Mouse (Mus musculus) myocyte (in vitro differentiated cells): ENCODE data around the gene Cnot4.

Experiments
- E2F4 ChIP-seq: IDR thresholded peaks from one replicate; pipeline ENCODE4 v1.6.1; 2011; ENCODE audit warnings: mild to moderate bottlenecking, control low read depth, moderate library complexity; ENCODE audit not compliant: insufficient read depth
- MAX ChIP-seq: IDR thresholded peaks from one replicate; pipeline ENCODE4 v1.6.1; 2011; ENCODE audit warnings: low read depth, mild to moderate bottlenecking, control low read depth
- MYOD1 ChIP-seq, 3 experiments: IDR thresholded peaks; one replicate each; pipeline ENCODE4 v1.6.1; 2011; ENCODE audit warnings: control low read depth in 2 of 3, low read depth in 2 of 3, mild to moderate bottlenecking in 2 of 3, moderate library complexity in 1 of 3; ENCODE audit not compliant: insufficient read length in 2 of 3, control insufficient read depth in 1 of 3
- MYOG ChIP-seq, 3 experiments: IDR thresholded peaks; one replicate each; pipeline ENCODE4 v1.6.1; 2011; ENCODE audit warnings: control low read depth in 2 of 3, low read depth in 2 of 3, mild to moderate bottlenecking in 2 of 3; ENCODE audit not compliant: insufficient read length in 2 of 3, control insufficient read depth in 1 of 3, insufficient read depth in 1 of 3
- POLR2A ChIP-seq: IDR thresholded peaks from one replicate; pipeline ENCODE4 v1.6.1; 2011; ENCODE audit warnings: low read depth, mild to moderate bottlenecking, control low read depth, moderate library complexity; ENCODE audit not compliant: insufficient read length
- POLR2AphosphoS2 ChIP-seq: IDR thresholded peaks from one replicate; pipeline ENCODE4 v1.6.1; 2011; ENCODE audit warnings: low read depth, control low read depth; ENCODE audit not compliant: insufficient read length
- SRF ChIP-seq: IDR thresholded peaks from one replicate; pipeline ENCODE4 v1.6.1; 2011; ENCODE audit warnings: low read depth; ENCODE audit not compliant: control insufficient read depth, insufficient read length
- TCF12 ChIP-seq: IDR thresholded peaks from one replicate; pipeline ENCODE4 v1.6.1; 2011; ENCODE audit warnings: mild to moderate bottlenecking, control low read depth; ENCODE audit not compliant: poor library complexity, insufficient read depth, severe bottlenecking
- TCF3 ChIP-seq: IDR thresholded peaks from one replicate; pipeline ENCODE4 v1.6.1; 2011; ENCODE audit warnings: low read depth, control low read depth; ENCODE audit not compliant: insufficient read length
- USF1 ChIP-seq: IDR thresholded peaks from one replicate; pipeline ENCODE4 v1.6.1; 2011; ENCODE audit warnings: low read depth, mild to moderate bottlenecking, control low read depth, moderate library complexity

GRCm38 (mm10) chr6:35154540-35154939 is 21.0 kb upstream of the Cnot4 start:
- TF ChIP-seq POLR2A (no peak), POLR2AphosphoS2 (no peak), TCF12 (no peak), USF1 (no peak), E2F4 (no peak), MYOG (IDR thresholded peaks at IDR 0.05; ENCODE audit: control insufficient read depth in 1 of 3, insufficient read depth in 1 of 3, insufficient read length in 2 of 3, low read depth in 2 of 3) (no peak), MAX (no peak), SRF (no peak), TCF3 (no peak), MYOD1 (IDR thresholded peaks at IDR 0.05; ENCODE audit: control insufficient read depth in 1 of 3, insufficient read length in 2 of 3, low read depth in 2 of 3) (no peak)
